Mouse (Mus musculus) brain, embryonic 14.5 days (tissue): ENCODE measurements around the gene Tmem82. TPM values are rescaled to one million over a fixed set of nuclear protein-coding genes. Genes with fewer than 3 reads are reported as not detected.

Source experiments
- DNase-seq: peaks from one replicate; pipeline ENCODE4 v3.0.0-alpha.2; 2011; ENCODE audit warnings: low read depth
- CTCF ChIP-seq: fragments of 200-500 bp; IDR thresholded peaks from 2 replicates; pipeline ENCODE4 v1.5.1; 2012; ENCODE audit warnings: inconsistent platforms, mild to moderate bottlenecking, moderate library complexity, borderline replicate concordance; ENCODE audit not compliant: insufficient read depth, insufficient read length; ENCODE audit errors: extremely low read depth
- POLR2A ChIP-seq: fragments of 200-500 bp; IDR thresholded peaks from 2 replicates; pipeline ENCODE4 v1.6.1; 2012; ENCODE audit warnings: mild to moderate bottlenecking, inconsistent platforms, borderline replicate concordance; ENCODE audit not compliant: poor library complexity, insufficient read depth, insufficient read length, severe bottlenecking; ENCODE audit errors: extremely low read depth
- polyA plus RNA-seq: library from polyadenylated mRNA; depleted of rRNA; stranded (reverse); fragments of >200 nt; gene quantifications from 2 replicates; pipeline ENCODE4 v1.2.3, GENCODE M21; 2012; rRNA removed

Tmem82 gene
- polyA plus RNA-seq, 1 experiment = 0.44 TPM

GRCm38 (mm10) chr4:141566187-141566586 lies 52.2 kb downstream of the Tmem82 start:
- DNase-seq = no peak
- no peak for TF ChIP-seq POLR2A
- TF ChIP-seq CTCF = no peak

GRCm38 (mm10) chr4:141565325-141565724 lies 53.1 kb downstream of the Tmem82 start:
- no peak for TF ChIP-seq CTCF
- TF ChIP-seq POLR2A = no peak
- DNase-seq = peak; percentile 17

- TF ChIP-seq CTCF (no peak), POLR2A (no peak)
- no peak for DNase-seq
These were observed 53.8 kb downstream of the Tmem82 start for GRCm38 (mm10) chr4:141564660-141565059.

GRCm38 (mm10) chr4:141564209-141564608 lies 54.2 kb downstream of the Tmem82 start:
- TF ChIP-seq CTCF = no peak
- no peak for TF ChIP-seq POLR2A
- DNase-seq = no peak

Other genes starting within 250 kb of the Tmem82 start
- gene Clcnka, start 219.9 kb downstream of the Tmem82 start, polyA plus RNA-seq = 0.11 and 0.19 TPM in 2 replicates
- gene Clcnkb, start 202.6 kb downstream of the Tmem82 start, polyA plus RNA-seq = 0.03 TPM in 1 of 2 replicates, not detected in the other
- gene Hspb7, start 197.9 kb downstream of the Tmem82 start, polyA plus RNA-seq = 0.10 TPM in 1 of 2 replicates, not detected in the other
- 0.69 and 0.93 TPM in 2 replicates for gene Srarp, start 182.5 kb downstream of the Tmem82 start, polyA plus RNA-seq
- gene Zbtb17, start 174.0 kb downstream of the Tmem82 start, polyA plus RNA-seq = 69.2 and 85.4 TPM in 2 replicates
- gene Spen, start 80.0 kb downstream of the Tmem82 start, polyA plus RNA-seq = 9.9 and 32.7 TPM in 2 replicates
- 34.7 and 50.7 TPM in 2 replicates for gene Fblim1, start 12.5 kb downstream of the Tmem82 start, polyA plus RNA-seq
- gene Slc25a34, start 5.2 kb upstream of the Tmem82 start, polyA plus RNA-seq = 0.40 and 0.42 TPM in 2 replicates
- gene Plekhm2, start 46.3 kb upstream of the Tmem82 start, polyA plus RNA-seq = 55.0 and 56.0 TPM in 2 replicates
- 6.7 and 7.2 TPM in 2 replicates for gene Rsc1a1, start 67.0 kb upstream of the Tmem82 start, polyA plus RNA-seq
- 14.2 and 19.5 TPM in 2 replicates for gene Ddi2, start 104.8 kb upstream of the Tmem82 start, polyA plus RNA-seq
- gene Agmat, start 128.0 kb upstream of the Tmem82 start, polyA plus RNA-seq = 0.05 TPM in 2 replicates
- 17.7 and 19.9 TPM in 2 replicates for gene Dnajc16, start 172.3 kb upstream of the Tmem82 start, polyA plus RNA-seq
- 27.8 and 29.2 TPM in 2 replicates for gene Casp9, start 175.0 kb upstream of the Tmem82 start, polyA plus RNA-seq
- gene Cela2a, start 207.5 kb upstream of the Tmem82 start, polyA plus RNA-seq = 0.19 and 0.21 TPM in 2 replicates
- not detected in 2 replicates for gene Ctrc, start 227.7 kb upstream of the Tmem82 start, polyA plus RNA-seq